Mouse (Mus musculus) cerebellum, postnatal 36 days (tissue): ENCODE measurements around the gene Zfp775.

ENCODE experiments used
- DNase-seq, 2 experiments: peaks; one replicate each; pipeline ENCODE4 v3.0.0; 2021 to 2022; ENCODE audit warnings: mixed read lengths in 2 of 2

The Zfp775 gene

DNA sequence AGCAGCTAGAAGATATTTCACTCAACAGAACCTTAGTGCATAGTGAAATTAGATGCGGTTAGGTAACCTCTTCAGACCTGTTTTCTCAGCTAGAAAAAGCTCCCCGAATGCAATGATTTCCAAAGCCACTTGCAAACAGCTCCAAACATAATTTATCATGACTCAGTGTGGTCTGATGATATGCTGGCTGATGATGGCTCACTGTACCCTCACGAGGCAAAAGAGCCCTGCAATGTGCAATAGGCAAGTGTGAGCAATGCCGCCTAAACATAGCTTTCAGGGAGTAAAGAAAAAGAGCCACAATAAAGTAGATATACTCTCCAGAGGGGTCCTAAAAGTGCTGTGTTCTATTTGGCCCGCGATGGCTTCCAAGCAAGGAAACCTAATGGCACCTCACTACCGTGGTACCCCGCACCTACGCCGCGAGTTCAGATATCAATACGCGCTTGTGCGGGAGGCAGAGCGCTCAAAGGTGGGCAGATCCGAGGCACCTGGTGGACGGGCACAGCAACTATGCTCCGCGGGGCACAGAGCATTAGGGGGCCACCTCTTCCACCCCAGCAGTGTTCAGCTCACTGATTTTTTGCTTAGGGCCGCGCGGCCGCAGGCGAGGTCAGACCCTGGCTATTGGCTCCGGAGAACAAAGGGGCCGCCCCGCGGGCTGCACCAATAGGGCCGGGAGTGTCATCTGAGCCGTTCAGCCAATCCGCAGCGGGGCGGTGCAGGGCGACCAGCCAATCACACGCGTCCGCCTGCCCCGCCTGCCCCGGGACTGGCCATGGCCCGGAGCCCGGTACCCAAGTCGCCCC lies at the start of gene Zfp775:
Gene Zfp775, plus strand, starts transcription at position 793 of the 809 bp plus-strand sequence.
- DNase-seq = peak; percentile 98 to 99

DNA sequence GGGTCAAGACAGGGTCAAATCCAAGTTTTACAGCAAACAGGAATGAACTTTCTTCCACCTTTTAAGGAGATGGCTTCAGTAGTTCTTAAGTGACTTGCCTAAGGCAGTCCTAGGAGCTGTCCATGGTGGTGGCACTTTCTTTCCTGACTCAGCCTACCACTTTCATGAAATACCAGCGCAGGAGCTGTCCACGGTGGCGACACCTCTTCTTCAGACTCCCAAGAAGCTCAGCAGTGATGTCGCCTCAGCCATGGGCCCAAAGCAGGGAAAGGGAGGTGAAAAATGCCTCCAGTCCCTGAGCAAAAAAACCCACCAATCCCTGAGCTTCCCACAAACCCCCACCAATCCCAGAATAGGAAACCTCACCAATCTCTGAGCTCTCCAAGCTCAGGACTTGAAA lies 48.9 kb upstream of the Zfp775 start:
- DNase-seq = no peak

DNA sequence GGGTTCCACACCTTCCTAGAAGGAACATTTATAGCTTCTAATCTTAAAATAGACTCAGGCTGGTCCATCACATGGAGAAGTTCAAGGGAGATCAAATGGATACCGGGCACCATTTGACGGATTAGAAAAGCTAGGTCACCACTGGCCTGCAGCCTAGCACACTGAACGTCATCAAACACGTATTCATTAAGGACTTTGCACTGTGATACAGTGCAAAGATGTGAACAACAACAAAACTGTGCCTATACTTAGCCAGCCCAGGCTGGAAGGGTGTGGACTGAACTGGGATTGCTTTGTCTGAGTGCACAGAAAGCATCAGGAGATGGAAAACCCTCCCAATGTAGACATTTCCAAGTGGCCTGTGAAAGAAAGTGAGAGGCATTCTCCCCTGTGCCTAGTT lies 48.0 kb upstream of the Zfp775 start:
- DNase-seq = peak in 1 of 2 experiments; percentile 37

DNA sequence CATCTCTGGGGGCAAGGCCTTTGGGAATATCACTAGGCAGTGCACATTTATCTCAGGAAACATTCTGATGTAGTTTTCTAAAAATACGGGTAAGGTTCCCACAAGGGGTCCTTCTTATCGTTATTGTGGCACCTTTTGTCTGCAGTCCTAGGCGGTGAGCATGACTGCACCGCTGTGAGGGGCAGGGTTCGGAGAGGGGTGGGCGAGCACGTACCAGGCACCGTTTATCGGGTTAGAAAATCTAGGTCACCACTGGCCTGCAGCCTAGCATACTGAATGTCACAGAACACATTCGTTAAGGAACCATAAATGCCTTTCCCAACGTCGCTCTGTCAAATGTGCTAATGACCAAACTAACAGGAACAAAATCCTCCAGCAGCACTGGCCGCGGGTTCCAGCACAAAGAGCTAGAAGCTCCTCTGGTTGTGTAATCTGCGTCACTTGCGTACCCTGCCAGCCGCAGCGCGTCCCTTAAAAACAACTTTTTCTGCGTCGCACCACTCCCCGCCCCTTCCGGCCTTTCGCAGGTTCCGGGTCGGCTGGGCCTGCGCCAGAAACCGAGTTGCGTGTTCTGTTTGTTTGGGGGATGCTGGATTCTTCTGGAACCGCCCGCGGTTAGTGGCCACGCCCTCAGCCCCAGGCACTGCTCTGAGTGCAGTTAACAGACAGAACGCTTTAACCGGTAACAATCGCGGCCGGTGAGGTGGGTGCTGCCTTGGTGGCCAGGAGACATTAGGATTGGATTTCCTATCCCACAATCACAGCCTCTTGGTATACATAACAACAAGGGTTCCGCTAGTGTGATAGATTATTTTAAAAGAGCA lies 47.4 kb upstream of the Zfp775 start, which contains the start of gene Lrrc61:
Gene Lrrc61, plus strand, starts transcription at position 517 of the 824 bp plus-strand sequence.
- peak; percentile 98 to 99 for DNase-seq

DNA sequence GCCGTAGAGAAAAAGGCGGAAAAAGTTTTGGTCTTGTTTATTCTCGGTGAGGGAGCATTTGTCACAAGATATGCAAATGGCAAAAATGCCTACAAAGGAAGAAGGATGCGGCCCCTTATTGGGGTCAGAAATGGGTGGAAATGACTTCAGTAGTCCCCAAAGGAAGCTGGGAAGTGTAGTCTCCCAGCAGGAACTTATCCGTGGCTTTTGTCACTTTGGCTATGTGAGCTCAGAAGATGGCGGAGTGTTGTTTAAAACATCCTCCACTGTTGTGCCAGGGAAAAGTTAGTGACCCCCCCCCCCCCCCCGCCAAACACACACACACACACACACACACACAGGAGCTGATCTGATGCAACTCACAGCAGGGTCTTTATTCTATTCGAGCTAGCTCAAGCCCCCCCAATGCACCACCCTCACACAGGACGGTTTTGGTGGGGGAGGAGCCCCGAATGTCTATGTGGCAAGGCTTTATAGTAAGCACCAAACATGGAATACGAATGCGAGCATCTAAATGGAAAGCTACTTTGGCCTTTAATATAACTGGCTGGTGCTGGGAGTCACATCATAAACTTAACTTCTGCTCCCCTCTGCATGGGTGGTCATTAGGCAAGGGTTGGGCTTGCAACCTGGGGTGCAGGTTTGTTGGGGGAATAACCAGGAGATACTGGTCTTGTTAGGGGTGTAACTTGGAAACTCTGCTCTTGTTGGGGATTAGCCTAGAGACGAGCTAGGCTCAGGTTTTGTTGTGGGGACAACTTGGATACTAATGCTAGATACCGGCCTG lies 46.6 kb upstream of the Zfp775 start:
- DNase-seq = peak; percentile 48 to 68

DNA sequence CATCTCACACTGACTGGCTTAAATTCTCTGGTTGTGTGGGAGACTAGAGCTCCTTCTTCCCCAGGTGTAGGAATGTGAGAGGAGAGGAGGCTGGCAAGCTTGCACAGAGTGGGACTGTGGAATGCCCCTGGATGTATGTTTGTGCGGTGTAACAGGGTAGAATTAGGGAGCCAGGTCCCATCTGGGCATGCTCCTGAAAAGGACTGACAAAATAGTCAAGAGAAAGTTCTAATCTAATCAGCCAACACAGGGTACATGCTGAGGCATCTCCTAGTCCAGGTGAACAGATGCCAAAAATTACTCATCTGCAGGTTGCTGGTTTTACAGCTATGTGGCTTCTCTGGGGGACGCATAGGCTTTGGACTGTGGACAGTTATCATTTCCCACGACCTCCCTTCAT lies 45.9 kb upstream of the Zfp775 start:
- no peak for DNase-seq

DNA sequence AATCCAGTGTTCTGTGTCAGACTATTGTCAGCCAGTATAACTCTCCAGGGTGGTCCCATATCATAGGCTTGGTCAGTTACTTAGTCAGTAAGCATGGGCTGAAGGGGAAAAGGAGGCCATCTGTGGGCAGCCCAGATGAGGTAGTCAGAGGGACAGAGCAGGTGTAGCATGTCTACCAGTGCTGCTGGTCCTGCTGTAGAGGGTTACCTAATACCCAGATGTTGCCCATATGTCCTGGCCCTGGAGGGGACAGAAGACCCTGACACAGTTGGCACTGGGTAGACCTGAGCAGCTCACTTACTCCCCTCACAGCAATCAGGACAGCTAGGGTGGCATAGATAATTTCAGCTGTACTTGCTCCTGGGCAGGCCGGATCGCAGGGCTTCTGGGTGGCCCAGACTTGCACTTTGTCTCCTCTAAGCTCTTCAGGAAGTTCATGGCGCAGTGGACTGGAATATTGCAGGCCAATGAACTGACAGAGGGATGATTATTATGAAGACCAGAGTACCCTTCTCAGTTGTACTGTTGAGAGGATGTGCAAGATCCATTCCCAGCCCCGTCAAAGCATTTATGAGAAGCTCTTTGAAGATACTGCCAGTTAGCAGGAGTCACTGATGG lies 36.1 kb upstream of the Zfp775 start:
- no peak for DNase-seq

DNA sequence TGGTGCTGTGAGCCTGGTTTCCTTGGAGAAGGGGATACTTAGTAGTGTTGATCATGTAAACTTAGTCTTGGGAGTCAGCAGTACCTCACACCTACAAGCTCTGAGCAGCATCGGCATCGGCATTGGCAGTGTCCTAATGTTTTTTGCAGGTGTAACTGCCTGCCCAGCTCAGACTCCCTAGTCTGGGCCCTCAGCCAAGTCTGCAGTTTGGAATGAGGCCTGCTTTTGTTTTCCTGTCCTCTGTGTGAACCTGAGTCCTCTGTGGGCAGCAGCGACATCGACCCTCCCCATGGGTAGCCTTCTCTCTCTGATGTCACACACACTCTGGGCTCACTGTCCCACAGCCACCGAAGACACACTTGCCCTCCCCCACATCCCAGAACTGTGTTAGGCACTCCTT lies 35.6 kb upstream of the Zfp775 start:
- DNase-seq = peak; percentile 54 to 66

DNA sequence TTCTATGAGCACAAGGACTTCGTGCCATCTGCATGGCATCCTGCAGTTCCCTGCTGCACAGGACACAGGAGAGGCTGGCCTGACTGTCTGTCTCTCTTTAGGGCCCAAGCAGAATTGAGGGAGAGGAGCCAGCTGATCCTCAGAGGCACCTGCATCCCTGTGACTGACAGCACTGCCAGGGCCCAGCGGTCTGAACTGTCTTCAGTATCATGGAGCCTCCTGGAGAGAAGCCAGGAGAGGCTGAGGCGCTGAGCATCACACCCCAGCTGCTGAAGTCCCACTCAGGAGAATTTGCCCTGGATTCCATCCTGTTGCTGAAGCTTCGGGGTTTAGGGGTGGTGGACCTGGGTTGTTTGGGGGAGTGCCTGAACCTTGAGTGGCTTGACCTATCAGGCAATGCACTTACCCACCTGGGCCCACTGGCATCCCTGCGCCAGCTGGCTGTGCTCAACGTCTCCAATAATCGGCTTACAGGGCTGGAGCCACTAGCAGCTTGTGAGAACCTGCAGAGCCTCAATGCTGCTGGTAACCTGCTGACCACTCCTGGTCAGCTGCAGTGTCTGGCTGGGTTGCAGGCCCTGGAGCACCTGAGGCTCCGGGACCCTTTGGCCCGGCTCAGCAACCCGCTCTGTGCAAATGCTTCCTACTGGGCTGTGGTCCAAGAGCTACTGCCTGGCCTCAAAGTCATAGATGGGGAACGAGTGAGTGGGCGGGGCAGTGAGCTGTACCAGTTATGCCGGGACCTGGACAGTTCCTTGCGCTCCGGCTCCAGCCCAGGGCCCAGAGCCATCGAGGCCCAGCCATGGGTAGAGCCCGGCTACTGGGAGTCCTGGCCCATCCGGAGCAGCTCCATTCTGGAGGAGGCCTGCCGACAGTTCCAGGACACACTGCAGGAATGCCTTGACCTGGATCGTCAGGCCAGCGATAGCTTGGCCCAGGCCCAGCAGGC lies 33.6 kb upstream of the Zfp775 start:
- DNase-seq = peak; percentile 56 to 59

DNA sequence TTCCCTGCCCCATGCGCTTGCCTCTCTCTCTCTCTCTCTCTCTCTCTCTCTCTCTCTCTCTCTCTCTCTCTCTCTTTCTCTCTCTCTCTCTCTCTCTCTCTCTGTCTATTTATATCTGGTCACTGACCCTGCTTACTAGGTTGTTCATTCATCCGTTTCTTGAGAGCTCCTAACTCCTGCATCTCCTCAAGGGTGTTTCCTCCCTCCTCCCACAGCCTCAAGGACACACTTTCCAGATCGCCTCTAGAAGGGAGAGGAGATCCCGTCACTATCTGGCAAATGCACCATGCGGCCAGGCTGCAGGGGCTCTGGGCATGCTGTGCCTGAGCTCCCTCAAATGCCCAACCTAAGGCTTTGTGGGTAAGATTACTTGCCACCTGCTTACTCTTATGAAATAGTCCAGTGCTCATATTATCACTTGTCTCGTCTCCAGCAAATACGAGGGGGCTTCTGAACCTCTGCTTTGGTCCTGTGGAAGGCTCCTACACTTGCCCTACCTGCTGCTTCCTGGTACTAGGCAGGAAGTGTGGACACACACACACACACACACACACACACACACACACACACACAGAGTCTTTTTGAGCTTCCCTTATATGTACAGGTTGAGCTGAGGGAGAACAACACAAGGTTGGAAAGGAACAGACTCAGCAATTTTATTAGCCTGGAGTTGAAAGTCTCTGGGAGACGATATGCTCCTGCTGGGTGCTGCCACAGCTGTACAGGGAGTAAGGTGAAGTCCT lies 32.6 kb upstream of the Zfp775 start:
- no peak for DNase-seq

DNA sequence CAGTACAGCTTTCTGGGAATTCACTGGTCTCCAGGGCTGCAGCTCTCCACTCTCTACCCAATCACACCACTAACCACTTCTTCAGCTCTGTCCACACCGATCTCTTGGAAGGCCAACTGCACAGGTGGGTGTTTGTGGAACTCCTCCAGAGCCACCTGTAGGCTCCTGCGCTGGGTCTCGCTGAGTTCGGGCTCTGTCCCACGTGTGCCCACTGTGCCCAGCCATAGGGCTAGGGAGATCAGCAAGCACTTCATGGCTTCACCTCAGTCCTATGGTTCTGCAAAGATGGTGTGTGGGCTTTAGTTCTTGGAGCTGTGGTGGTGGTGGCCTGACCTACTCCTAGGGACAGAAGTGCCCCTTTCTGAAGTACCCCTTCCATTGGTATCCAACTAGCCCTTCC lies 29.8 kb upstream of the Zfp775 start:
- DNase-seq = no peak

DNA sequence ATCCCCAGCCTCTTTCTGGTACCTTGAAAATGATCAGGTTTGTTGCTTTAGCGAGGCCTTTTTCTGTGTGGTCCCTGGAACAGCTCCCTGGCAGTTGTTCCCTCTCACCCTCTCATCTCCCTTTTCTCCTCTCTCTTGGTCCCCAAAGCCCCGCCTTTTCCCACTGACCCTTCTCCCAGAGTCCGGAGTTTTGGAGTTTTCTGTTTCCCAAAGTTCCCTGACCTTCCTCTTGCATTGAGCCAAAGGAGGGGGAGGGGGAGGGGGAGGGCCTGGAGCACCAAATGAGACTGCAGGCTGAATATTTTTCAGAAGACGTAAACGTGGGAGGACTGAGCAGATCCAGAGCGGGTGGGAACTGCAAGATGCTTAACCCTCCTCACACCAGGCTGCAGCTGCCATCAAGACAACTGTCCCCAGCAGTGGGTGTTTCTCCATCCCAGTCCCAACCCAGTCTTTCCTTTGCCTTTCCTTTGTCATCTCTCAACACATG lies 29.2 kb upstream of the Zfp775 start, which contains the start of gene Rarres2:
Gene Rarres2, minus strand, starts transcription at position 218 of the 490 bp plus-strand sequence.
- no peak for DNase-seq

DNA sequence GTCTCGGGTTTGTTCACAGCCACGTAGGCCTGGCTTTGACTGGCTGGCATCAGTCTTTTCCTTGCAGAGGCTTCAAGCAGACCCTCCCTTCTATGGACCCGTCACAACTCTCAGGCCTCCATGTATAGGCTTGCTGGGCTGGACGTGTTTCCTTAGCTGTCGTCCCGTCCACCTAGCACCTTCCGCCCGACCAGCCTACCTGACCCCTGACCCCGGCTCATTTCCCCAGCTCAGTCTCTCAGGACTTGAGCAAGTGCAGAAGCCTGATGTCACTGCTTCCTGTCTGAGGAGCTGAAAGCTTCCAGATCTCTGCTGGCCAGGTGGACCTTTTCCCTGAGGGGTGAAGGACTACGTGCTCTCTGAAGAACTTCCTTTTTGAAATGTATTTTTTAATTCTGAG lies 28.6 kb upstream of the Zfp775 start:
- no peak for DNase-seq

DNA sequence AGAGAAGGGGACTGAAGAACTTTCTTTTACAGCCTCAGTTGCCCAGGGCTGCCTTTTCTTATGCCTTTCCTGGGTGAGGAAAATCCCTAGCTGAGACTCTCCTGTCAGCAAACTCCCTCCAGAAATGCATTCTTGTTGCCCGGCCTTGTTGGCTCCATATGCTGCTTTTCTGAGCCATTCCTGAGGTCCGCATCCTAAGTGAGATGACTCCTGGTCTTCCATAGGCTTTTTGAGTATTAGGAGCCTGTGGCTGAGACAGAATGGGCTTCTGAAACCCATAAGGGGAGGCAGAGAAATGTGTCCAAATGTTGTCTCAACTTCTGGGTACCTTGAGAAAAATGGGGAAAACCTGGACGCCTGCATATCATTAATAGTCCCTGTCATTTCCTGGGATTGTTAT lies 27.9 kb upstream of the Zfp775 start:
- no peak for DNase-seq

DNA sequence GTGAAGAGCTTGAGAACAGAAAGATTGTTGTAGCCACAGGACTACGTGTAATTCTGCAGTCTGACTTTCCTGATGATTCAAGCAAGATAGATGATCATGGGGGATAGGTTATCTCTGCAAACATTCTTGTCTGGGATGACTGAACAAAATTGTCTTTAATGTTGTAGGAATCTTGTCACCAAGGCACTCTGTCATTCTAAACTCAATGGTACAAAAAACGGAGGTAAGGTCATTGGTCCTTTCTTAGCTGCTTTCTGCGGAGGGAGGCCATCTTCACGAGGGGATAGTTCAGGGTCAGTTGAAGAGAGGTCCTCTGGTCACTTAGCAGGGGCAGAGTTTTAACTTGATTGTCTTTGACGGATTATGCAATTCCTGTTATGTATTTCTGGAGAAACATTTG lies 23.1 kb upstream of the Zfp775 start:
- no peak for DNase-seq

DNA sequence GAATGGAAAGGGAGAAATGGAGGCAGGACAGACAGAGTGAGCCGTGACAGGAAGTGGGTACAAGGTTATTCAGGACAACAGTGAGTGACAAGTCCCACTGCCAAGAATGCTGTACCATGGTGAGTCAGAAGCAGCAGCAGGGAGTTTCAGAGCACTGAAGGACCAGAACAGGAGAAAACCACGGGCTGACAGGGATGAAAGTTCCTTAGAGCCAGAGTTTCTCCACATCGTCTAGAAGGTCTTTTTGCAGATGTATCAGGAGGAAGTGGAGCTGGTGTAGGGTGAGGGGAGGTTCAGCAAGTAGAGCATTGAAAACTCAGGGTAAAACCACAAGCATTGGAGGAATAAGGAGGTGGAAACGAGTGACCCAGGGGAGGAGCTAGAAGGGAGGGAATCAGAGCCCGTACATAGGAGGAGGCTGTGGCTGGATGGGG lies 22.6 kb upstream of the Zfp775 start:
- no peak for DNase-seq

DNA sequence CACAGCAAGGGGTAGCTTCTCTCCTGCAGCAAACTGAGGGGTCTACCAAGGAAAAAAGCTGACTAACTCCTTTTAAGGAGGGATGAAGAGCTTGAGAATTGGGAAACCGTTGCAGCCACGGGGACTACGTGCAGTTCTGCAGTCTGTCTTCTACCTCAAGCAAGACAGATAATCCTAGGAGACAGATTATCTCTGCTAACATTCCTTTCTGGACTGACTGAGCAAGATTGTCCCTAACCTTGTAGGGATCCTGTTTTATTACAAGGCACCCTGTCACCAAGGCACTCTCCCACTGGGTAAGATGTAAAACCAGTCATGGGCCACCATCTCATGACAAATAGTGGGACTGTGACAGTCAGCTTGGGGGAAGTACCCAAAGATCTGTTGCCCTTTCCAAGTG lies 20.6 kb upstream of the Zfp775 start:
- DNase-seq = no peak

DNA sequence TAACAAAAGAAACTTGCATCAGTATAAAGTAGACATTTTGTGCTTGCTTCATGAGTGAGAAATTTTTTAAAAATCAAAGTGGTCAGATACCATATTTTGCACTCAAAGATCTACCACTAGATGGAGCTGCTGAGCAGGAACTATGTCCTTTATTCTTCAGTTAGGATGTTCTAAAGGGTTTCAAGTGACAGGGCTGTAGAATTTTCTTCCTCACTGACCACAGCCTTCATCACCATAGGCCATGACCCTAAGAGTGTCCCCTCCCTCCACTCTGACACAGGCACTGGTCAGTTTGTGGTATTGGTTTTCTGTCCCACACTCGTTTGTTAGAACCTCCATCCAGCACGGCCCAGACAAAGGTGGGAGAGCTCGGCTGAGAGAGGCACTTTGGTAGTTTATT lies 19.8 kb upstream of the Zfp775 start:
- peak in 1 of 2 experiments; percentile 54 for DNase-seq

DNA sequence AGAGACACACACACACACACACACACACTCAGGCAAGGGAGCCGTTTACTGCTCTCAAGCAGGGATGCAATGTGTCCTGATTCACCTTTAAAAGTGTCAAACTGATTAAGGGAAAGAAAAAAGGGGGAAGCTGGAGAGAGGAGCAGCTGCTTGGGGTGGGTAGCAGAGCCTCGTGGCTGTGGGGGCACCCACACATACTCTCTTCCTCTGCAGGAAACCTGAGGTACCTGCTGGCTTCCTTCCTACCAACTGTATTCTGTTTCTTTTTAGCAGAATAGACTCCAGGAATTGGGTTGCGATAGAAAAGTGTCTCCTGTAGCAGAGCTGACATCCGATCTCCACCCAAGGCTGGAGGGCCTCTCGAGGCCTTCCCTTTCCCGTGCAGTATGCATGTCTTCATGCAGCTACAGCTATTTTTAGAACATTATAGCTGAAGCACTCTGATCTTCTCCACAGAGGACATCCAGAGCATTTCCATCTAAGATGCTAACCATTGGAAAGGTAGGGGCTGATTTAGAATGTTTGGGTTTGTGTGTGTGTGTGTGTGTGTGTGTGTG lies 12.6 kb upstream of the Zfp775 start, which contains the start of gene Gm45021:
Gene Gm45021, plus strand, starts transcription at position 417 of the 557 bp plus-strand sequence.
- no peak for DNase-seq
